Mouse (Mus musculus): ENCODE measurements around the gene Ccdc174.
"Not testable (repeated sequence)": the region's sequence is repeated elsewhere in the genome, so short reads cannot be mapped to it uniquely, and the experiment has no call there.

Gene Ccdc174

GRCm38 (mm10) chr6:91877885-91878651 lies at the start of gene Ccdc174:
Gene Ccdc174, plus strand, starts transcription at chr6:91878053.
- DNase-seq: peak; percentile 93 to 97

- no peak for DNase-seq
Observed at GRCm38 (mm10) chr6:91832863-91833440, 44.9 kb upstream of the Ccdc174 start.

GRCm38 (mm10) chr6:91839010-91839871 lies 38.6 kb upstream of the Ccdc174 start:
- peak in 1 of 2 experiments; percentile 16 for DNase-seq

GRCm38 (mm10) chr6:91842897-91843627 lies 34.8 kb upstream of the Ccdc174 start:
- peak; percentile 6 to 12 for DNase-seq

GRCm38 (mm10) chr6:91843628-91844153 lies 34.2 kb upstream of the Ccdc174 start:
- DNase-seq: peak in 1 of 2 experiments; percentile 13

GRCm38 (mm10) chr6:91852550-91852949 lies 25.3 kb upstream of the Ccdc174 start:
- DNase-seq: peak; percentile 29 to 40

GRCm38 (mm10) chr6:91858339-91858738 lies 19.5 kb upstream of the Ccdc174 start:
- DNase-seq: no peak

- DNase-seq: no peak
Observed at GRCm38 (mm10) chr6:91862848-91863247, 15.0 kb upstream of the Ccdc174 start.

- DNase-seq: no peak
Observed at GRCm38 (mm10) chr6:91864595-91864994, 13.3 kb upstream of the Ccdc174 start.

- no peak for DNase-seq
Observed at GRCm38 (mm10) chr6:91865601-91866000, 12.3 kb upstream of the Ccdc174 start.

GRCm38 (mm10) chr6:91868091-91868490 lies 9.8 kb upstream of the Ccdc174 start:
- no peak for DNase-seq

- DNase-seq: no peak
Observed at GRCm38 (mm10) chr6:91872781-91873180, 5.1 kb upstream of the Ccdc174 start.

- DNase-seq: no peak
Observed at GRCm38 (mm10) chr6:91883859-91884258, 6.0 kb downstream of the Ccdc174 start.

- no peak for DNase-seq
Observed at GRCm38 (mm10) chr6:91889255-91889906, 11.5 kb downstream of the Ccdc174 start.

- no peak for DNase-seq
Observed at GRCm38 (mm10) chr6:91890615-91891014, 12.8 kb downstream of the Ccdc174 start.

GRCm38 (mm10) chr6:91891776-91892175 lies 13.9 kb downstream of the Ccdc174 start:
- no peak for DNase-seq

GRCm38 (mm10) chr6:91896783-91897182 lies 18.9 kb downstream of the Ccdc174 start:
- no peak for DNase-seq

- DNase-seq: peak; percentile 70 to 76
Observed at GRCm38 (mm10) chr6:91901505-91901904, 23.7 kb downstream of the Ccdc174 start.

- not testable (repeated sequence) for DNase-seq
Observed at GRCm38 (mm10) chr6:91902509-91902908, 24.7 kb downstream of the Ccdc174 start, which contains the start of gene 4930590J08Rik. Gene 4930590J08Rik, plus strand, starts transcription at chr6:91902809.

GRCm38 (mm10) chr6:91914011-91914410 lies 36.2 kb downstream of the Ccdc174 start:
- DNase-seq: no peak

GRCm38 (mm10) chr6:91917286-91917685 lies 39.4 kb downstream of the Ccdc174 start:
- DNase-seq: no peak

- DNase-seq: no peak
Observed at GRCm38 (mm10) chr6:91917716-91918115, 39.9 kb downstream of the Ccdc174 start.

All from cerebellum, postnatal 36 days (tissue).